Mouse (Mus musculus): ENCODE measurements around the gene Elmo1. TPM values are rescaled to one million over a fixed set of nuclear protein-coding genes. Genes with fewer than 3 reads are reported as not detected.

Gene Elmo1
- total and polyA plus RNA-seq, 3 experiments = 23.1 to 50.2 (median 32.2) TPM

GRCm38 (mm10) chr13:20575186-20575585, 484.8 kb downstream of the Elmo1 start:
- in situ Hi-C loops (cut with MboI; ENCODE audit: low pct_ligation_motif_present, low pct_unique_long_range_greater_than_20kb, low sequenced_read_pairs) (no loop called here), dilution Hi-C loops (cut with MboI; ENCODE audit: extremely low pct_ligation_motif_present, extremely low pct_unique_long_range_greater_than_20kb, low sequenced_read_pairs) (no loop called here)
- H3K36me3 ChIP-seq (replicated peaks in 1 of 2; ENCODE audit: control insufficient read depth in 1 of 2, insufficient read depth in 1 of 2, low read length in 1 of 2) = peaks cover 47 to 91% of the 10 kb centered on the region in 2 experiments
- H3K4me1 ChIP-seq (ENCODE audit: control insufficient read depth in 1 of 2, insufficient read depth in 2 of 2) = no peaks in the 10 kb centered on the region
- no peak overlapping the region for H3K27ac ChIP-seq (ENCODE audit: insufficient read depth, low read depth)
- H3K79me2 ChIP-seq (replicated peaks; ENCODE audit: control insufficient read depth, extremely low read depth, insufficient read depth, poor library complexity, severe bottlenecking) = no peaks in the 10 kb centered on the region
- DNase-seq (ENCODE audit: extremely low read depth) = no peak
- H3K9ac ChIP-seq (ENCODE audit: insufficient read depth, low read depth) = no peak overlapping the region
- TF ChIP-seq ZNF384 (IDR thresholded peaks at IDR 0.05; ENCODE audit: low read depth, low read length) = no peak
- TF ChIP-seq USF2 (conservative IDR thresholded peaks at IDR 0.05; ENCODE audit: low read depth, low read length) = no peak
- no peak for TF ChIP-seq POLR2AphosphoS2 (IDR thresholded peaks at IDR 0.05; ENCODE audit: low read depth, low read length)
- no peak for TF ChIP-seq JUN (IDR thresholded peaks at IDR 0.05; ENCODE audit: insufficient read depth, low read depth, low read length)
- TF ChIP-seq NRF1 (IDR thresholded peaks at IDR 0.05; ENCODE audit: low read depth, low read length) = no peak
- TF ChIP-seq NELFE (IDR thresholded peaks at IDR 0.05; ENCODE audit: low read depth, low read length) = no peak
- TF ChIP-seq USF1 (IDR thresholded peaks at IDR 0.05; ENCODE audit: low read depth, low read length) = no peak
- no peak for TF ChIP-seq ZC3H11A (IDR thresholded peaks at IDR 0.05; ENCODE audit: low read depth, low read length)
- no peak for TF ChIP-seq RAD21 (IDR thresholded peaks at IDR 0.05; ENCODE audit: low read depth, low read length)
- no peak for TF ChIP-seq TBP (conservative IDR thresholded peaks at IDR 0.05; ENCODE audit: low read depth, low read length)
- TF ChIP-seq PAX5 (IDR thresholded peaks at IDR 0.05; ENCODE audit: low read length) = no peak
- no peak for TF ChIP-seq POLR2A (IDR thresholded peaks at IDR 0.05; ENCODE audit: low read depth, low read length)
- no peak for TF ChIP-seq ZMIZ1 (IDR thresholded peaks at IDR 0.05; ENCODE audit: low read depth, low read length)
- no peak for TF ChIP-seq MXI1 (IDR thresholded peaks at IDR 0.05; ENCODE audit: low read depth, low read length)
- TF ChIP-seq UBTF (IDR thresholded peaks at IDR 0.05; ENCODE audit: low read depth, low read length) = no peak
- TF ChIP-seq BHLHE40 (IDR thresholded peaks at IDR 0.05; ENCODE audit: low read depth, low read length) = no peak
- TF ChIP-seq ETS1 (conservative IDR thresholded peaks at IDR 0.05; ENCODE audit: low read depth, low read length) = no peak
- no peak for TF ChIP-seq MYC (IDR thresholded peaks at IDR 0.05; ENCODE audit: low read depth, low read length)
- no peak for TF ChIP-seq IRF4 (IDR thresholded peaks at IDR 0.05; ENCODE audit: low read depth, low read length)
- no peak for TF ChIP-seq HCFC1 (IDR thresholded peaks at IDR 0.05; ENCODE audit: low read depth, low read length)
- no peak overlapping the region for H3K4me3 ChIP-seq (replicated peaks in 1 of 3; ENCODE audit: low read depth in 2 of 3, low read length in 2 of 3, poor library complexity in 1 of 3)
- peaks cover 7% of the 10 kb centered on the region for H3K9me3 ChIP-seq (replicated peaks; ENCODE audit: low read length)
- H3K4me2 ChIP-seq (ENCODE audit: insufficient read depth, low read depth, poor library complexity, severe bottlenecking) = no peak overlapping the region
- H3K27me3 ChIP-seq (replicated peaks) = no peaks in the 10 kb centered on the region

DNA sequence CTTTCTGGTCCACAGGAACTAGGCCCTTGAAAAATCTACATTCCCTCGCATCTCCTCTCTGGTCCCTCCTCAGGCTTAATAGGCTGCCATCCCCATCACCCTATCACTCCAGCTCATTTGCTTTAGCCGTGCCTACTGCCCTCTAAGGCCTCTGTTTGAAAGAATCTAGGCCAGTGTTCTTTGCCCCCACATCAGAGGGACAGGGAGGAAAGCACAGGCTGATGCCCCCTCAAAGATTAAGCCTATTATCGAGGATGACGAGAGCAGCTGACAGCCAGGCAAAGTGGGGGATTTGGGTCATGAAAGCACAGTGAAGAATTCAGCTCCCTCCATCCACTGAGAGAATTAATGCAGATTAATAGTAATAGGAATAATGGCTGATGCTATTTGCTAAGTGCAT, 495.5 kb downstream of the Elmo1 start:
- no peak for DNase-seq (ENCODE audit: extremely low read depth)
- no peaks in the 10 kb centered on the region for H3K79me2 ChIP-seq (replicated peaks; ENCODE audit: control insufficient read depth, extremely low read depth, insufficient read depth, poor library complexity, severe bottlenecking)
- no peak overlapping the region for H3K9ac ChIP-seq (ENCODE audit: insufficient read depth, low read depth)
- dilution Hi-C loops (cut with MboI; ENCODE audit: extremely low pct_ligation_motif_present, extremely low pct_unique_long_range_greater_than_20kb, low sequenced_read_pairs) = no loop called here
- H3K27me3 ChIP-seq (replicated peaks) = no peaks in the 10 kb centered on the region
- no peak overlapping the region for H3K4me3 ChIP-seq (replicated peaks in 1 of 3; ENCODE audit: low read depth in 2 of 3, low read length in 2 of 3, poor library complexity in 1 of 3)
- no peak overlapping the region for H3K4me2 ChIP-seq (ENCODE audit: insufficient read depth, low read depth, poor library complexity, severe bottlenecking)
- TF ChIP-seq TCF12 (IDR thresholded peaks at IDR 0.05; ENCODE audit: low read depth, low read length) (no peak), GABPA (IDR thresholded peaks at IDR 0.05; ENCODE audit: insufficient replicate concordance, low read depth, low read length) (no peak), PAX5 (IDR thresholded peaks at IDR 0.05; ENCODE audit: low read length) (no peak), NELFE (IDR thresholded peaks at IDR 0.05; ENCODE audit: low read depth, low read length) (no peak)
- H3K4me1 ChIP-seq (ENCODE audit: control insufficient read depth in 1 of 2, insufficient read depth in 2 of 2) = peaks cover 0 to 15% of the 10 kb centered on the region in 2 experiments; a peak in 2 of 4 replicates
- H3K9me3 ChIP-seq (replicated peaks; ENCODE audit: low read length) = no peaks in the 10 kb centered on the region
- peaks cover 32 to 82% of the 10 kb centered on the region in 2 experiments for H3K36me3 ChIP-seq (replicated peaks in 1 of 2; ENCODE audit: control insufficient read depth in 1 of 2, insufficient read depth in 1 of 2, low read length in 1 of 2)
- no peak overlapping the region for H3K27ac ChIP-seq (ENCODE audit: insufficient read depth, low read depth)
- in situ Hi-C loops (cut with MboI; ENCODE audit: low pct_ligation_motif_present, low pct_unique_long_range_greater_than_20kb, low sequenced_read_pairs) = no loop called here
